Mouse (Mus musculus) cerebellum, postnatal 36 days (tissue): ENCODE measurements at regions not wholly inside any gene's neighbourhood (a gene's known extent, or its start where the extent isn't known, plus 50 kb on each side); places are given as distances from the start of the nearest gene placed in this dataset.

ENCODE experiments used
- DNase-seq, 2 experiments: peaks; one replicate each; pipeline ENCODE4 v3.0.0; 2021 to 2022; ENCODE audit warnings: mixed read lengths in 2 of 2

DNA sequence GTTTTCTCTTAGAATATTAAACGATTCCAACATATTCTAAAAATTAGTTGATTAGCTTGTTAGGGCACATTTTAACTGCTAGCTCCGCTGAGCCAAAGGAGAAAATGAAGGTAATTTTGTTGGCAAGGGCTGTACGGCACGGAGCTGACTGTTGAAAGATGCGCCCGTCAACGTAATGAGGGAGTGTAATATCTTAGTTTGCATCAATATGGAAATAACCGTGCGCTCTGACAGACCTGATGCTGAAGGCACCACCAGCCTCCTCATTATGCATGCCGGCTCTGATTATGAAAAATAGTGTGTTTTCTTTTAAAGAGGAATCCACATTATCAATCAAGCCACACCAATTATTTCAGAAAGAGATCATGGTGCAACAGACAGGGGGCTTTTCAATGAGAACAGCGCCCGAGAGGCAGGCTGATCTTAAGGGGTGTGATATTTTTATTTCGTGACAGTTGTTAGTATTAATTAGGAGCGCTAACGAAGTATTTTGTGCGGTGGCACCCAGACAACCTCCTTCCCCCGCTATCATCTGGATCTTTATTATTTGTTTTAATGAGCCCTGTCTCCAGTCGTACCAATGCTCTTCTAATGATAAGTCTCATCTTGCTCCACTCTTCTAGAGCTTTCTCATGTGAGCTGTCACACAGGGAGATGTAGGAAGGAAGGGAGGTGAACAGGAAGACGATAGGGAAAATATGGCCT, 99.9 kb upstream of the Ctbp2 start:
- DNase-seq, result no peak

- DNase-seq, result no peak
Measured at GRCm38 (mm10) chr7:133212328-133212727, 88.2 kb upstream of the Ctbp2 start.

DNA sequence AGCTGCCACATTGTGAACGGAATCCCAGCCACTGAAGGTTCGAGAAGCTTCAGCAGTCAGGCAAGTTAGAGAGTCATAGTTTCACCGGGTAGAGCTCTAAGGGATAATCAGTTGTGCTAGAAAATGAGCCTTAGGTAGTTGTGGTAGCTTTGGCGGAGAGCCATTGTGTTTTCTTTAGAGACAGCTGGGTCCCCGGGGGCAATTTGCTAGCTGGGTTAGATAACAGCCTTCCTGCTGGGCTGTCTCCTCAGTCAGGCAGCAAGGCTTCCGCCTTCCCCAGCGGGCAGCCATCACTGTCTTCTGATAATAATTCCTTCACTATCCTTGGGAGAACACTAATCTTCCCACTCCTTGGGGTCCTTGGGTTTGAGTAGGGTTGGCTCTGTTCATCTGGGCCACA, 81.5 kb upstream of the Ctbp2 start:
- peak in 1 of 2 experiments; percentile 11 for DNase-seq

DNA sequence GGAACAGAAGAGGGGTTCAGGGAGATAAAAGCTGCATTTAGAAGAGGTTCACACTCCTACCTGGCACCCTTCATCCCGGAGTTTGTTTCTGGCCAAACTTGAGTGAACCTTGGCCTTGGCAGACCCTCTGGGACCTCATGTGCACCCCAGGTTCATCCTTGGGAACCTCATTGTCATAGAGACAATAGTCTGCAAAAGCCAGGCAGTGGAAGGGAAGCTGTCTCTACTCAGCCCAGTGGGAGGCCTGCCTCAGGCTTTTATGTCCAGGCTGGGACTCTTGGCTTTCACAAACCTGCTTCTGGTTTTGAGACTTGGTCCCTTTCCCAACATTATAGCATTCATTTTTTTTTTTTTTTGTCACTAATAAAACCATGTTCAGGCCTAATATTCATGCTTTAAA, 80.3 kb upstream of the Ctbp2 start:
- no peak for DNase-seq

GRCm38 (mm10) chr7:133203933-133204332, 79.8 kb upstream of the Ctbp2 start:
- DNase-seq, result no peak

GRCm38 (mm10) chr7:133202092-133202880, 78.1 kb upstream of the Ctbp2 start:
- DNase-seq, result no peak

GRCm38 (mm10) chr7:133199046-133199445, 74.9 kb upstream of the Ctbp2 start:
- DNase-seq, result no peak

GRCm38 (mm10) chr7:133189880-133190462, 65.8 kb upstream of the Ctbp2 start:
- DNase-seq, result no peak

DNA sequence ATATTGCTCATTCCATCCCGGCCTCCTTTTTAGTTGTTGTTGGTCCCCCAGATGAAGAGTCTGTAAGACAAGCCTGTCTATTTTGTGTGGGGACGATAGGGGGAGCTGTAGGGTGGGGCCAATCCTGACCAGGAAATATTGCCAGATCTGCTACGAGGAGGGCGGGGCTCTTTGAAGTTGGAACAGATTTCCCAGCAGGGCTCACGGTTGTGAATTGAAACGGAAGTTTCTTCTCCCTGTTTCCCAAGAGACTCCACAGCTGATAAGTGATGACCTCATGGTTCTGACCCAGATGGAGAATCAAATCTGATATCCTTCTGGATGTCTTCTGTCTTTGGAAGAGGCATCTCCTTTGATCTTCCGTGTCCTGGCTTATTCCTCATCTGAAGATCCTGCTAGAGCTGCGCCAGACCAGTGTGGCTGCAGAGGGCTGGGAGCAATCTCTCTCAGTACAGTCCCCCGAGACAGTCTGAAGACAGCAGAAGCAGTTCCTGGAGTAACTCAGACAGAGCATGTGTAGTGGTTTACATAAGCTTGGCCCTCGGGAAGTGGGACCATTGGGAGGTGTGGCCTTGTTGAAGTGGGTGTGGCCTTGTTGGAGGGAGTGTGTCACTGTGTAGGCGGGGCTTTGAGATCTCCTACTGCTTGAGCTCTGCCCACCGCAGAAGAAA, 61.9 kb upstream of the Ctbp2 start:
- peak; percentile 62 to 67 for DNase-seq

- no peak for DNase-seq
Measured at GRCm38 (mm10) chr7:133184905-133185594, 60.9 kb upstream of the Ctbp2 start.

DNA sequence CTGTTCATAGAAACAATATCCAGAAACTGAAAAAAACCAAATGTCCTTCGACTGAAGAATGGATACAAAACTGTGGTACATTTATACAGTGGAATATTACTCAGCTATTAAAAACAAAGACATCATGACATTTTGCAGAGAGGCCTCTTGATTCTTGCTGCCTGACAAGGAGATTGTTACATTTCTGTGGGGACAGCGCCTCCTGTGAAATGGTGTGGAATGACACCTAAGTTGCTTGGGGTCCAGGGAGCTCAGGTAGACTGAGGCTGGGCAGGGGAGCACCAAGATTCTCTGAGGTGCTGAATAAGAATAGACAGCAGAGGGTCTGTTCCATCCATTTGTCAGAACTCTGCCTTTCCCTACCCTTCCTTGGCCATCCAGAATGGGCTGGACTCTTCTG, 57.2 kb upstream of the Ctbp2 start:
- DNase-seq, result no peak

DNA sequence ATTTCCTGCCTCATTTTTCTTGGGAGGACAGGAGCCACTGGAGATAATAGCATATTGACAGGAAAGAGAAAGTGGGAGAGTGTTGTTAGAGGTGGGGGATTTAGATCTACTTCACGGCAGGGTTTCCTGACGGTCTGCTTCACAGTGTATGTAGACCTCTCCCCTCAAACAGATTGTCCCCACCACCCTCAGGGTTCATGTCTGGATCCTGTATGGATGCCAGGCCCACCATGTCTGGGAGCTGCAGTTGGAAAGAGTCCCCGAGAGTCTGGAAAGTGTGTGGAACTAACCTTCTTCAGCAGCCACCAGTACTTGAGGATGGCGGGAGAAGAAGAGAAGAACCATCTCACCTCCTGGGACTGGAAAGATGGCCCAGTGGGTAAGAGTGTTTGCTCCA, 53.0 kb upstream of the Ctbp2 start:
- peak in 1 of 2 experiments; percentile 12 for DNase-seq

GRCm38 (mm10) chr7:133176256-133177178, 52.4 kb upstream of the Ctbp2 start:
- peak; percentile 69 to 72 for DNase-seq
